Mouse (Mus musculus): ENCODE measurements around the gene Grik4. TPM values are rescaled to one million over a fixed set of nuclear protein-coding genes. Genes with fewer than 3 reads are reported as not detected.

The Grik4 gene
- polyA plus RNA-seq, 1 experiment = 0.26 TPM

GRCm38 (mm10) chr9:42913201-42913600, 31.1 kb downstream of the Grik4 start:
- 0 out of 2 replicates have a peak, but pooled peaks cover 2% of the 10 kb centered on the region for H3K4me1 ChIP-seq (ENCODE audit: control insufficient read depth, insufficient read depth, low read length)
- H3K4me3 ChIP-seq (ENCODE audit: insufficient read depth, low read length) = no peak overlapping the region
- H3K27ac ChIP-seq (ENCODE audit: insufficient read depth, low read length) = no peak overlapping the region
- no peak for TF ChIP-seq CTCF (IDR thresholded peaks at IDR 0.05; ENCODE audit: borderline replicate concordance, insufficient read depth, low read length)
- TF ChIP-seq POLR2A (IDR thresholded peaks at IDR 0.05; ENCODE audit: low read depth, low read length) = no peak

GRCm38 (mm10) chr9:42908657-42909313, 35.5 kb downstream of the Grik4 start:
- TF ChIP-seq POLR2A (IDR thresholded peaks at IDR 0.05; ENCODE audit: low read depth, low read length) (no peak), CTCF (IDR thresholded peaks at IDR 0.05; ENCODE audit: borderline replicate concordance, insufficient read depth, low read length) (no peak)
- Histone ChIP-seq H3K4me1 (ENCODE audit: control insufficient read depth, insufficient read depth, low read length) (0 out of 2 replicates have a peak, but pooled peaks cover 2% of the 10 kb centered on the region), H3K27ac (ENCODE audit: insufficient read depth, low read length) (no peak overlapping the region), H3K4me3 (ENCODE audit: insufficient read depth, low read length) (no peak overlapping the region)

GRCm38 (mm10) chr9:42906995-42907394, 37.3 kb downstream of the Grik4 start:
- Histone ChIP-seq H3K4me1 (ENCODE audit: control insufficient read depth, insufficient read depth, low read length) (no peaks in the 10 kb centered on the region), H3K27ac (ENCODE audit: insufficient read depth, low read length) (no peak overlapping the region)
- TF ChIP-seq POLR2A (IDR thresholded peaks at IDR 0.05; ENCODE audit: low read depth, low read length) (no peak), CTCF (IDR thresholded peaks at IDR 0.05; ENCODE audit: borderline replicate concordance, insufficient read depth, low read length) (no peak)

GRCm38 (mm10) chr9:42898091-42898591, 46.2 kb downstream of the Grik4 start:
- Histone ChIP-seq H3K4me1 (ENCODE audit: control insufficient read depth, insufficient read depth, low read length) (no peaks in the 10 kb centered on the region), H3K4me3 (ENCODE audit: insufficient read depth, low read length) (peak overlapping the region; percentile 39; the same call in 1 of the 2 replicates), H3K27ac (ENCODE audit: insufficient read depth, low read length) (no peak overlapping the region)
- TF ChIP-seq POLR2A (IDR thresholded peaks at IDR 0.05; ENCODE audit: low read depth, low read length) (no peak), CTCF (IDR thresholded peaks at IDR 0.05; ENCODE audit: borderline replicate concordance, insufficient read depth, low read length) (no peak)

More at GRCm38 (mm10) chr9:42906995-42907394, 37.3 kb downstream of the Grik4 start:
- no peak overlapping the region for H3K4me3 ChIP-seq (ENCODE audit: insufficient read depth, low read length)

- TF ChIP-seq POLR2A (IDR thresholded peaks at IDR 0.05; ENCODE audit: low read depth, low read length) (no peak), CTCF (IDR thresholded peaks at IDR 0.05; ENCODE audit: borderline replicate concordance, insufficient read depth, low read length) (no peak)
- Histone ChIP-seq H3K4me1 (ENCODE audit: control insufficient read depth, insufficient read depth, low read length) (no peaks in the 10 kb centered on the region), H3K27ac (ENCODE audit: insufficient read depth, low read length) (no peak overlapping the region), H3K4me3 (ENCODE audit: insufficient read depth, low read length) (peak overlapping the region; percentile 39)
Measured at GRCm38 (mm10) chr9:42897361-42898051, 46.8 kb downstream of the Grik4 start.

GRCm38 (mm10) chr9:42896421-42897210, 47.7 kb downstream of the Grik4 start:
- TF ChIP-seq POLR2A (IDR thresholded peaks at IDR 0.05; ENCODE audit: low read depth, low read length) = no peak
- TF ChIP-seq CTCF (IDR thresholded peaks at IDR 0.05; ENCODE audit: borderline replicate concordance, insufficient read depth, low read length) = no peak
- Histone ChIP-seq H3K4me3 (ENCODE audit: insufficient read depth, low read length) (peak overlapping the region; percentile 39), H3K4me1 (ENCODE audit: control insufficient read depth, insufficient read depth, low read length) (no peaks in the 10 kb centered on the region), H3K27ac (ENCODE audit: insufficient read depth, low read length) (no peak overlapping the region)

- H3K4me1 ChIP-seq (ENCODE audit: control insufficient read depth, insufficient read depth, low read length) = no peaks in the 10 kb centered on the region
- H3K27ac ChIP-seq (ENCODE audit: insufficient read depth, low read length) = no peak overlapping the region
- no peak for TF ChIP-seq POLR2A (IDR thresholded peaks at IDR 0.05; ENCODE audit: low read depth, low read length)
- TF ChIP-seq CTCF (IDR thresholded peaks at IDR 0.05; ENCODE audit: borderline replicate concordance, insufficient read depth, low read length) = no peak
- H3K4me3 ChIP-seq (ENCODE audit: insufficient read depth, low read length) = no peak overlapping the region
Measured at GRCm38 (mm10) chr9:42892765-42893164, 51.5 kb downstream of the Grik4 start.

GRCm38 (mm10) chr9:42887930-42888329, 56.4 kb downstream of the Grik4 start:
- H3K4me3 ChIP-seq (ENCODE audit: insufficient read depth, low read length) = no peak overlapping the region
- H3K27ac ChIP-seq (ENCODE audit: insufficient read depth, low read length) = no peak overlapping the region
- no peaks in the 10 kb centered on the region for H3K4me1 ChIP-seq (ENCODE audit: control insufficient read depth, insufficient read depth, low read length)
- no peak for TF ChIP-seq POLR2A (IDR thresholded peaks at IDR 0.05; ENCODE audit: low read depth, low read length)
- no peak for TF ChIP-seq CTCF (IDR thresholded peaks at IDR 0.05; ENCODE audit: borderline replicate concordance, insufficient read depth, low read length)

- no peaks in the 10 kb centered on the region; the same call in 1 of the 2 replicates for H3K4me1 ChIP-seq (ENCODE audit: control insufficient read depth, insufficient read depth, low read length)
- no peak for TF ChIP-seq POLR2A (IDR thresholded peaks at IDR 0.05; ENCODE audit: low read depth, low read length)
- no peak for TF ChIP-seq CTCF (IDR thresholded peaks at IDR 0.05; ENCODE audit: borderline replicate concordance, insufficient read depth, low read length)
- no peak overlapping the region for H3K4me3 ChIP-seq (ENCODE audit: insufficient read depth, low read length)
- H3K27ac ChIP-seq (ENCODE audit: insufficient read depth, low read length) = no peak overlapping the region
Measured at GRCm38 (mm10) chr9:42886112-42886766, 58.1 kb downstream of the Grik4 start.

Measured in embryonic fibroblast, embryonic 13.5 days (primary cell).